Mouse (Mus musculus) bone marrow macrophage, adult 2 months (primary cell): Measurements from ENCODE around the gene Borcs6. TPM values are rescaled to one million over a fixed set of nuclear protein-coding genes. Genes with fewer than 3 reads are reported as not detected.

Experiments used
- H3K27ac ChIP-seq: 2 replicates; pipeline ENCODE4 v1.5.1; 2012; ENCODE audit warnings: low read depth, low read length; ENCODE audit not compliant: insufficient read depth
- H3K4me1 ChIP-seq: 2 replicates; pipeline ENCODE4 v1.6.1; 2012; ENCODE audit warnings: low read length; ENCODE audit not compliant: control insufficient read depth, insufficient read depth
- H3K4me3 ChIP-seq: 2 replicates; pipeline ENCODE4 v1.5.1; 2012; ENCODE audit warnings: mild to moderate bottlenecking, low read length, moderate library complexity; ENCODE audit not compliant: insufficient read depth
- CTCF ChIP-seq: IDR thresholded peaks from 2 replicates; pipeline ENCODE4 v1.5.1; 2012; ENCODE audit warnings: low read depth, mild to moderate bottlenecking, low read length, moderate library complexity
- POLR2A ChIP-seq: IDR thresholded peaks from 2 replicates; pipeline ENCODE4 v1.6.1; 2012; ENCODE audit warnings: mild to moderate bottlenecking, low read depth, low read length, borderline replicate concordance
- polyA plus RNA-seq: library from polyadenylated mRNA; stranded (reverse); fragments of >200 nt; gene quantifications from 2 replicates; pipeline ENCODE4 v1.2.4, GENCODE M21; 2012; ENCODE audit not compliant: missing spikeins, insufficient read depth, insufficient read length

Gene Borcs6
- polyA plus RNA-seq, 1 experiment, result 36.9 TPM

DNA sequence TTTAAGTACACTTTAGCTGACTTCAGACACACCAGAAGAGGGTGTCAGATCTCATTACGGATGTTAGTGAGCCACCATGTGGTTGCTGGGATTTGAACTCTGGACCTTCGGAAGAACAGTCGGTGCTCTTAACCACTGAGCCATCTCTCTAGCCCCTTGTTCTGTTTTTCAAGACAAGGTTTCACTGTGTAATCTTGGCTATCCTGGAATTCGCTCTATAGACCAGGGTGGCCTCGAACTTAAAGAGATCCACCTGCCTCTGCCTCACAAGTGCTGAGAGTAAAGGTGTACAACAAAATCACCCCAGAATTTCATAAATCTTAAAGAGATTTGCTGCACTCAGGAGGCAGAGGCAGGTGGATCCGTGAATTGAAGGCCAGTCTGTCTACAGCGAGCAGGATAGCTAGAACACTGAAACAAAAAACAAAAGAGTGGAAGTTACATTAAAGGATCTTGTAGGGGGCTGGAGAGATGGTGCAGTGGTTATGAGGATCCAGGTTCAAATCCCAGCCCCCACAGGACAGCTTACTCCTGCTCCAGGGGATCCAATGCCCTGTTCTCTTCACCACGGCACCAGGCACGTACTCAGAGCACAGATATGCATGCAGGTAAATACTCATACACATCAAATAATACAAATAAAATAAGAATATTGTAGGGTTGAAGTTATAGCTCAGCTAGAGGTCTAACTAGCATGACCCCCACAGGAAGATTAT is 16.4 kb downstream of the Borcs6 start:
- TF ChIP-seq CTCF, result no peak
- no peak for TF ChIP-seq POLR2A
- no peak overlapping the region for H3K27ac ChIP-seq
- no peak overlapping the region for H3K4me3 ChIP-seq
- H3K4me1 ChIP-seq, result peaks cover 36% of the 10 kb centered on the region

DNA sequence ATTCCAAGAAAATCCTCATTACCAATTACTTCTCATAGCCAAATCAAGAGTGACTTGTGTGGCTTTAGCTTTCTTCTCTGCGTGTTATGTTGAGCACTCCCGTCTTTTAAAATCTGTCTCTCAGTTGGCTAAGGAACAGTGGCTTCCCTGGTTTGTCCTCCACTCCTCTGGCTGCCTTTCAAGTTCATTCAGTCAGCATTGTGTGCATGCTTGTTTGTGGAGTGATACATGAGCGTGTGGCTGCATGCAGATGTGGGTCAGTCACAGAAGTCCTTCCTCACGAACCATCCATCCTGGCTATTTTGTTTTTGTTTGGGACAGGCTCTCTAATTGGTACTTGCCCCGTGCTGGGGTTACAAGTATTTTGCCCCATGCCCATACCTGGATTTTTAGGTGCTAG is 17.1 kb downstream of the Borcs6 start:
- H3K4me3 ChIP-seq, result no peak overlapping the region
- peaks cover 31% of the 10 kb centered on the region for H3K4me1 ChIP-seq
- H3K27ac ChIP-seq, result no peak overlapping the region
- no peak for TF ChIP-seq CTCF
- TF ChIP-seq POLR2A, result no peak

DNA sequence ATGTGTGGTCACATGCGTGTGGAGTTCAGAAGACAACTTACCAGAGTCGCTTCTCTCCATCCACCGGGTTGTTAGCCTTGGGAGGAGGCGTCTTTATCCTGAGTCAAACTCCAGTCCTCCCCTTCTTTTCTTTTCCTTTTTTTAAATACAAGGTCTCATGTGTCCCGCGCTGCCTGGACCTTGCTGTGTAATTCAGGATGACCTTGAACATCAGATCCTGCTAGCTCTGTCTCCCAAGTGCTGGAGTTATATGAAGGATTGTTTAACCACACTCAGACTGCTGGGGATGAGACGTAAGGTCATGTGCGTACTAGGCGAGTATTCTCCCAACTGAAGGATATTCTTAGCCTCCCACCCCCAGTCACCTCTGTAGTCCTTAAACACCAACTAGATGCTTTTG is 17.8 kb downstream of the Borcs6 start:
- no peak overlapping the region for H3K4me3 ChIP-seq
- H3K4me1 ChIP-seq, result peaks cover 27% of the 10 kb centered on the region
- TF ChIP-seq POLR2A, result no peak
- TF ChIP-seq CTCF, result no peak
- H3K27ac ChIP-seq, result no peak overlapping the region

DNA sequence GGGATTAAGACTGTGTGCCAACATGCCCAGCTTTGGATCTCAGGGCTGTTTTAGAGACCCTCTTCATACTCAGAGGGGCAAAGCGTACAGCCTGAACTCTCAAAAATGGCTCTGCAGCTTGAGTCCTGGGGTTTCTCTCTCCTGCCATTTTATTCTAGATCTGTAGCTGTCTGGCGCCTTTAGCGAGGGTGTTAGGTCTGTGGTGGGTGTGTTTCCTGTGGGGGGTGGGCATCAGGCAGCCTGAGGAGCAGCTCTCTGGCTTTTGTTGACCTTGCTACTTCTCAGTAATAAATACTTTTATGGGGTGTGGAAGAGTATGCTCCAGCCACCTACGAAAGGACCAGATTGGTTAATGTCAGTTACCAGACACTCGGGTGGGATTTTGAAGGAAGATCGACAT is 18.5 kb downstream of the Borcs6 start:
- H3K4me3 ChIP-seq, result no peak overlapping the region
- no peak for TF ChIP-seq POLR2A
- no peak for TF ChIP-seq CTCF
- peaks cover 26% of the 10 kb centered on the region for H3K4me1 ChIP-seq
- no peak overlapping the region for H3K27ac ChIP-seq

DNA sequence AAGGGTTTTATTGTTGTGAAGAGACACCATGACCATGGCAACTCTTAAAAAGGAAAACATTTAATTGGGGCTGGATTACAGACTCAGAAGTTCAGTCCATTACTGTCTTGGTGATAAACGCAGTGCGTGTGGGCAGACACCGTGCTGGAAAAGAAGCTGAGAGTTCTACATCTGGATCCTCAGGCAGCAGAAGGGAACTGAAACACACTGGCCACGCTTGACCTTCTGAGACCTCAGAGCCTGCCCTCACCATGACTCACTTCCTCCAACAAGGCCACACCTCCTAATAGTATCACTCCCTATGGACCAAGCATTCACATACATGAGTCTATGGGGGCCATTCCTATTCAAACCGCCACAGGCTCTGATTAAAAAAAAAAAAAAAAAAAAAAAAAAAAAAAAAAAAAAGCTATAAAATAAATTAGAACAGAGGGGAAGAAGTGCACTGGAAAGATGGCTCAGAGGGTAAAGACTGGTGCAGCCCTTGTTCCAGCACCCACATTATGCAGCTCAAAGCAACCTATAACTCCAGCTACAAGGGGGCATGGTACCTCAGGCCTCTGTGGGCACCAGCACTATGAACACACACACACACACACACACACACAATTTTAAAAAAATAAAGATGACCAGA is 19.4 kb downstream of the Borcs6 start:
- no peak overlapping the region for H3K4me3 ChIP-seq
- no peak for TF ChIP-seq CTCF
- peak overlapping the region; percentile 57 for H3K27ac ChIP-seq

DNA sequence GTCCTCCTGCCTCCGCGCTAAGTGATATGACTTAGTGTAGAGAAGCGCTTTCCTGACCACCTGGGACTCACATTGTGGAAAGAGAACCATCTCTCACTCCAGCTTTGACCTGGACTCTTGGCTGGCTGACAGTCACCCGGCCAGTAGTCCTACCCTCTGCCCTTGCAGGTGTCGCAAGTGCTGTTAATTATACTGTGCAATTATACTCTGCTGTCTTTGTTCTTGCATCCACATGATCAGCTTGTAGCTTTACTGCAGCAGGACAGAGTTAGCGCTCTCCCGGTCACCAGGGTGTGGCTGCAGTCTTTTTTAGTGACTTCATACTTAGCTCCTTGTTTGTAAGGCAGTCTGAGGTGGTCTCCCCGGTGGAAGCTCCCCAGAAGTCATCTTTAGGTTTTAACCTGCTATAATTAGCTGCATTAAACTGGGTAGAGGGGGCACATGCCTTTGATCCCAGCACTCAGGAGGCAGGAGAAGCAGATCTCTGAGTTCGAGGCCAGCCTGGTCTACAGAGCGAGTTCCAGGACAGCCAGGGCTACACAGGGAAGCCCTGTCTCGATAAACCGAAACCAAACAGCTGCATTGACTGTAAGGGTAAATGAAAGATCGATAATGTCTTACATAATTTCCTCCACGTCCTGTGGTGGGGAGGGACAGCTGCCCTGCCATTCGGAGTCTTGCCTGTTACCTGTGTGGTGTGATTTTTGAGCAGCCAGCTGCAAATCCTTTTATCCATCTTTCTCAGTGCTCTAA is 20.8 kb downstream of the Borcs6 start:
- Histone ChIP-seq H3K4me1 (peaks cover 21% of the 10 kb centered on the region), H3K4me3 (no peak overlapping the region), H3K27ac (no peak overlapping the region)
- TF ChIP-seq POLR2A (no peak), CTCF (no peak)

More for the DNA sequence above, 19.4 kb downstream of the Borcs6 start:
- peaks cover 26% of the 10 kb centered on the region for H3K4me1 ChIP-seq

DNA sequence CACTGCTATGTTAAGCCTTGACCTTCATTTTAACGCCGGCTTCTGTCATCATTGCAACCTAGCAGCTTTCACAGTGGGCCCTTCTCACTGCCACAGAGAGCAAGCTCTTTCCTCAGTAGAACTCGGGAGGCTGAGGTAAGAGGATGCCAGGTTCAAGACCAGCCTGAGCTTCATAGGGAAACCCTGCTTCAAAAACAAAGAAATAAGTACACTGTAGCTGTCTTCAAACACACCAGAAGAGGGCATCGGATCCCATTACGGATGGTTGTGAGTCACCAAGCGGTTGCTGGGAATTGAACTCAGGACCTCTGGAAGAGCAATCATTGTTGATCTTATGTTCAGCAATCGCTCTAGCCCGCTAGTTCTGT is 21.3 kb downstream of the Borcs6 start:
- peaks cover 21% of the 10 kb centered on the region for H3K4me1 ChIP-seq
- no peak overlapping the region for H3K27ac ChIP-seq
- TF ChIP-seq CTCF (no peak), POLR2A (no peak)
- H3K4me3 ChIP-seq, result no peak overlapping the region

DNA sequence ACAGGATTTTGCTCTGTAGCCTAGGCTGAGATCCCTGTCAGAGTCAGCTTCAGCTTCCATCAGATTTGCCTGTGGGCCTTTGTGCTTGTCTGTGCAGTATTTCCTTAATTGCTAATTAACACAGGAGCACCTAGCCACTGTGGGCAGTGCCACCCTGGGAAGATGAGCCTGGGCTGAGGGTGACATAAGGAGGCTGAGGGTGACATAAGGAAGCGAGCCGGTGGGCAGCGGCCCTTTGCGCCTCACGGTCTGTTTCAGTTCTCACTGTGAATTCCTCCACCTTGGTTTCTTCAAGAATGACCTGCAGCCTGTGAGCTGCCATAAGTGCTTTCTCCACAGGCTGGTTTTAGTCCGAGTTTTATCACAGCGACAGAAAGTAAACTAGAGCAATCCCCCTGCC is 22.1 kb downstream of the Borcs6 start:
- TF ChIP-seq POLR2A, result no peak
- TF ChIP-seq CTCF, result no peak
- Histone ChIP-seq H3K27ac (no peak overlapping the region), H3K4me1 (peaks cover 20% of the 10 kb centered on the region), H3K4me3 (no peak overlapping the region)

DNA sequence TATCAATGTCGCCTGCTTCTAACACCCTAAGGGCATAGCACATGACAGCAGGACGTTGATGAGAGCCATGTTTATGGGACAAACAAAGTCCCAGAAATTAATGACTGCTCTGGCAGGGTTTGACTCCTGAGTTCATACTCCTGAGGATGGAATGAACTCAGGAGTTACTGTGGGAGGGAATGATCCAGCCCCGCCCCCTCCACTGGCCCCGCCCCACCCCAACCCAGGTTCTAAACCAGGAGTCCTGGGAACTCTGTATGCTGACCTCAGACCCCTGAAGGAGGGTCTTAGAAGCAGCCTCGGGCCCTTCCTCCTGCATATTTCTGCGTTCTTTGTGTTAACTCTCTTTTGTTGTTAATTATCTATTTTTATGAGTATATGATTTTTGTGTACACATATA is 26.1 kb downstream of the Borcs6 start:
- TF ChIP-seq CTCF, result no peak
- no peak for TF ChIP-seq POLR2A
- H3K4me1 ChIP-seq, result peaks cover 5% of the 10 kb centered on the region
- no peak overlapping the region for H3K27ac ChIP-seq
- no peak overlapping the region for H3K4me3 ChIP-seq

DNA sequence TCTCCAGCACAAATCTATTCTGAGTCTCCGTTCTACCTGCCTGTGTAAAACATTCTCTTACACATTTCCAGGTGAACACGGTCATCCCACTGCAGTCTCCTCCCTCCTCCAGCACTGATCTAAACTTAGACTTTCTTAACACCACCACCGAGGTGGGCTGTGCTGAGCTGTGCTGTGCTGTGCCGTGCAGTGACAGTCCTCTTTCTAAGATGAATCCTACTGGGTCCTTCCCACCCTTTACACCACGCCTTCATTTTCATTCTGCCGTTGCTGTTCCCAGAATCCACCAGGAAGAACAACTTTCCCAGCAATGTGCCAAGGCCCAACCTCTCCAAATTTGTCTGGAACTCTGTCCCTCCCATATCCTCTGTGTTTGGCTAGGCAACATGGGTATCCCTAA is 26.9 kb downstream of the Borcs6 start:
- TF ChIP-seq POLR2A (no peak), CTCF (no peak)
- no peak overlapping the region for H3K27ac ChIP-seq
- no peak overlapping the region for H3K4me3 ChIP-seq
- peaks cover 5% of the 10 kb centered on the region for H3K4me1 ChIP-seq
